Mouse (Mus musculus) heart, postnatal 10 days (tissue): Measurements from ENCODE around the gene Slc43a2. TPM values are rescaled to one million over a fixed set of nuclear protein-coding genes. Genes with fewer than 3 reads are reported as not detected.
"Not testable (repeated sequence)": the region's sequence is repeated elsewhere in the genome, so short reads cannot be mapped to it uniquely, and the experiment has no call there.

Source experiments
- DNase-seq, 2 experiments: peaks; one replicate each; pipeline ENCODE4 v3.0.0; 2021
- intact Hi-C: fragments of 180-260 bp; cut with DNase I; formaldehyde crosslinking; loops from one replicate; pipeline ENCODE4 v1.15.1; 2025
- total RNA-seq, 2 experiments: library from RNA; stranded (reverse); gene quantifications; 2 replicates each; pipeline ENCODE4 v1.2.3; 2021

The Slc43a2 gene
- total RNA-seq, 2 experiments from 2014 or later = 14.2 to 17.3 TPM

DNA sequence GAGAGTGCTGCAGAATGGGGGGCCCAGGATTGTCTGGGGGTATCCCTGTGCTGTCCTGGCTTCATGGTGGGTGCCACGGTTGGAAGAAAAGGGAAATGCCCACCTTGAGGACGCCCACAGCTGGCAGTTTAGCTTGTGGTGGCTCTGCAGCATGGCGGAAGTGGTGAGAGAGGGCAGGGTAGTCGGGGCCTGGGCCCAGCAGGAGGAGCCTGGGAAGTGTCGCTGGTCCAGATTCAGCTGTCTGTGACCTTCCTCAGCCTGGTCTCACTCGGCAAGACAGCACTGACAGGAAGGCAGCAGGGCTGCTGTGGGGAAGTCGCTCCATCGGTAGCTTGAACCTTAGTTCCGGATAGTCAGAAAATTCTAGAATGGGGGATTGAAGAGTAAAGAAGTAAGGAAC lies 62.9 kb downstream of the Slc43a2 start:
- DNase-seq = no peak

DNA sequence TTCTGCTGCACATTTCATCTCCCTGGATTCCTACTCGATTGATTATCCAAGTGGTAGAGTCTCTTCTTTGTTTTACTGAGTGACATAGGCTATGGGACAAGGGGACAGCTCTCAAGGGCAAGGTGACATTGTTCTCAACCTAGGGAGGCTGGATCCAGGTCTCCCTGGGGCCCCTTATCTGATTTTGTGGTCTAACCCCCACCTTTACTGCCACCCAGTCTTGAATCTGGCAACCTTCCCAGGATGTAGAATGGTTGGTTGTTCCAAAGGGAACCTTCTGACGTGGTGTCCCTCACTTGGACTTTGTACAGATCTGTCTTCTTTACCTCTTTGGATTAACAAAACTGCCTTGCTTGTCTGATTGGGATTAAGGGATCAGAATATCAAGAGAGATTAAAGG lies 63.9 kb downstream of the Slc43a2 start:
- intact Hi-C loops = no loop called here
- no peak for DNase-seq

More for the DNA sequence above, 62.9 kb downstream of the Slc43a2 start:
- intact Hi-C loops = no loop called here

DNA sequence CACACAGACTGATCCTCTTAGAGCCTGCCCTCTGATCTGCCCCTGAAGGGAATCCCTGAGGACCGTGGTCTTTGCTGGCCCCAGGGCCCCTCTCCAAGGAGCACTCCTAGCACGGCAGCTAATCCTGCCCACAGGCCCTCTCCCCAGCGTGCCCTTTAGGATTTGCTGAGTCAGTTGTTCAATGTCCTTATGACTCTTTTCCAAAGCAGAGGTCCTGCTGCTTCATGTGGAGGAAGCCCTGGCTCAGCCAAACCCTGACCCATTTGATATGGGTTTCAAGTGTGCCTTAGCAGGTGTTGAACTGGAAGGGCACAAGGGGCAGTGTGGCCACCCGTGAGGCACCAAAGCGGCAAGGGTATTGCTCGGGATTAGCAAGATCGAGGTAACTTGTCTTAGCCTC lies 64.3 kb downstream of the Slc43a2 start:
- DNase-seq = no peak

DNA sequence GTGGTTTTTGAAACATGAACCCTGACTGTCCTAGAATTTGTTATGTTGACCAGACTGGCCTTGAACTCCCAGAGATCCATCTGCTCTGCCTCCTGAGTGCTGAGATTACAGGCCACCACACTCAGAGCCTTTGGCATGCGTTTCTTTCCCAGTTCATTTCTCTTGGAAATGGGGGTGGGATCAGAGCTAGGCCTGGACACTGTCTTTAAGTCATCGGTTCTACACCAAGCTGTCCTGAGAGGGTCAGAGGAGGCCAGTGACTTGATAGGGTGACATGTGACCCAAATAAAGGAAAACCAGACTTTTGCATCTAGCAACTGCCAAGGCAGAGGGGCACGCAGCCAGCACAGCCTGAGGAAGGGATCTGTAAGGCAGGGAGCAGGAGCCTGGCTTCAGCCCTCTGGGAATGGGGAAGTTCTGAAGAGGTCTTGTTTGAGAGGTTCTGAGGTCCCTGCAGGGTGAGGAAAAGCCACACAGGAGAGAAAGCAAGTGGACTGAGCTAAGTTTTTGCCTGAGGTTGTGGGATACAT lies 65.3 kb downstream of the Slc43a2 start:
- intact Hi-C loops = no loop called here
- peak; percentile 75 to 76 for DNase-seq

More for the DNA sequence above, 64.3 kb downstream of the Slc43a2 start:
- intact Hi-C loops = no loop called here

DNA sequence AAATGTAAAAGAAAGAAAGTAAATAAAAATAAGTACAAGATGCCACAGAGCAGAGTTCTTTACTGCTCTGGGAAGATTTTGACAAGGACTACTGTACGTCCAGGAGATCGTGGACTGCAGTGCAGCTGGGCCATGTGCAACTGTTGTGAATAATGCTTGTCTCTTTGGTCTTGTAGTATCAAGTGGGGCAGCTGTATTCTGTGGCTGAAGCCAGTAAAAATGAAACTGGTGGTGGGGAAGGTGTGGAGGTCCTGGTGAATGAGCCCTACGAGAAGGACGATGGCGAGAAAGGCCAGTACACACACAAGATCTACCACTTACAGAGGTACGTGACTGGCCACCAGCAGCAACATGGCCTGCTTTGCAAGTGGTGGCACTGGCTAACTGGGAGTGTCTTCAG lies 66.5 kb downstream of the Slc43a2 start:
- intact Hi-C loops = no loop called here
- DNase-seq = no peak

DNA sequence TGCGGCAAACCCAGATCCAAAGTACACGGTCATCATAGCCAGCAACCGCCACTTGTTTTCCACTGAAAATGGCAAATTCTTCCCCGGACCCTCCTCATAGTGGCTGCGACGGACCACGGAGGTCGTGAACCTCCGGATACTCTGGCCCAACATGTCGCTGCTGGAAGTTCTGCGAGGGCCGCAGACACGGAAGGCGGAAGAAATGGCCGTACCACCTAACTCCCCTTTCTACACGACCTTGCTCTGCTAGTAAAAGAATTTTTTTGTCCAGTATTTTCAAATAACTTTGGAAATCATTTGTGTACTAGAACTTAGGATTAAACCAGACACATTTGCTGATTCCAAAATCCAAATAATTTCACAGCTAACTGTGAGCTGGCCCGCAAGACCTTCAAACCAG lies 68.3 kb downstream of the Slc43a2 start:
- intact Hi-C loops, DNase-seq: not testable (repeated sequence)

DNA sequence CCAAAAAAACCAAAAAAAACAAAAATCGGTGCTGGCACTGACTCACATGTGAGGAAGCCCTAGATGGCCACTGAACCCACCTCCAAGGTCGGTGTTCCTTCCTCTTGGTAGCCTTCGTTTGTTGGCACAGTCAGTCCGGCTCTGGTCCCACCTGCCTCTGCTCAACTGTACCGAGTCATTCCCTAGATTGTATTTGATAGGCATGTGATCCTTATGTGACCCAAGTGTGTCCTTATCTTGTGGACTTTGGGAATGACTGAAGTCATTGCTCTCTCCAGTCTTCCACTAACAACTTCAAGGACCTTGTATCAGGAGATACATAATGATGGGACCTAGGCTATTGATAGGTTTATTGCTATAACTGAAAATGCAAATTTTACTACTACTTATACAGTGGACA lies 73.3 kb downstream of the Slc43a2 start:
- no peak for DNase-seq
- intact Hi-C loops = no loop called here

DNA sequence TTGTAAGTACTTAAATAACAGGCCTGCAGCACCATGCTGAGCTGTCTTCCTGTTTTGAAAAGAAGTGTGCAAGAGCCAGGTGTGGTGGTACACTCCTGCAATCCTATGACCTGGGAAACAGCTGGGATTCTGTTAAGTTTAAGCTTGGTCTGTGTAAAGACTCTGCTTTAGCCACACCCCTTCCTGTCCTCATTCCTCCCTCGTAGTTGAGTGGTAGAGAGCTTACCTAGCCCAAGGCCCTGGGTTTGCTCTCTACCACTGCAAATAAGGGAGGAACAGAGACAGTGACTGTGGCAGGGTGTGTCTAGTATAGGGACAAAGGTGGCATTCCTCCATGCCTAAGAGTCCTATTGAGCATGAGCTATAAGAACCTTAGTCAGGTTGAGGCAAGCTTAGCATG lies 73.8 kb downstream of the Slc43a2 start:
- no peak for DNase-seq
- intact Hi-C loops = no loop called here

DNA sequence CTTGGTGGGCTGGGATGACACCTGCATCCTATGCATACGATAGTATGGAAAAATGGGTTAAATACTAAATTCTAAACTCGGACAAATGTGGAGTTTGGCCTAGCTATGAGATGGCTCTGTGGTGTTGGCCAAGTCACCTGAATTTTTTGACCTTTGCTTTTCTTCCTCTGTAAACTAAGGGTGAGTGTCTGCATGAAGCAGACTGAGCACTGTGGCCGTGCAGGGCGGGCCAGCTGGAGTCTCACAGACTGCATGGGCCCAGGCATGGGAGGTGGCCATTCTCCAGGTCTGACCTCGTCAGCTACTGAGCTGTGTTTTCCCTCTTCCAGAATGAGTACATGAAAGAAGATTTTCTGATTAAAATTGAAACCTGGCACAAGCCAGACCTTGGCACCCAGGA lies 77.3 kb downstream of the Slc43a2 start:
- DNase-seq = no peak
- intact Hi-C loops = no loop called here

DNA sequence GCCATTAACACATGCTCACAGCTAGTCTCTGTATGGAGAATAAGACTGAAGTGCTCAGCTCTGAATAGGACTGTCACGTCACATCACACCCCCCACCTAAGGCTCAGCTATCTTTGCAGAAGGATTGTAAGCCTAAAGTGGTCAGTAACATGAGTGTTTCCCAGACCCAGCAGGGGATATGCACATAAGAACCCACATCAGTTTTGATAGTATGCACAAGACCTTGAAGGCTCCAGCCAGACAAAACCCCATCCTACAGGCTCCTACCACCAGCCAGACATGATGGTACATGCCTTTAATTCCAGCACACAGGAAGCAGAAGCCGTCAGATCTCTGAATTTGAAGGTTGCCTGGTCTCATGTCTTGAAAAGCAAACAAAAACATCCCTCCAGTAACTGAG lies 78.5 kb downstream of the Slc43a2 start:
- DNase-seq = no peak
- intact Hi-C loops = no loop called here

DNA sequence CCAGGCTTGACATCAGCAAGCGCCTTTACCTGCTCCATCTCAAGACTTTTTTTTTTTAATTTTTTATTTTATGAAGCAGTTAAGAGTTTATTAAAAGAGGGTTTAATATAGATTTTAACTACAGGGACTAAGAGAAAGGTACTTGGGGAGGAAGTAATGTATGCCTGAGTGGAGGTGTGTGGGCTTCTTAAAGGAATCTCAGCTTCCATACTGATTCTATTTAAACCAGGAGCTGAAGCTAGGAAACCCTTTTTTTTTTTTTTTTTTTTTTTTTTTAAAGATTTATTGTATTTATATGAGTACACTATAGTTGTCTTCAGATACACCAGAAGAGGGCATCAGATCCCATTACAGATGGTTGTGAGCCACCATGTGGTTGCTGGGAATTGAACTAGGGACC lies 83.3 kb downstream of the Slc43a2 start:
- DNase-seq = no peak
- intact Hi-C loops = no loop called here

DNA sequence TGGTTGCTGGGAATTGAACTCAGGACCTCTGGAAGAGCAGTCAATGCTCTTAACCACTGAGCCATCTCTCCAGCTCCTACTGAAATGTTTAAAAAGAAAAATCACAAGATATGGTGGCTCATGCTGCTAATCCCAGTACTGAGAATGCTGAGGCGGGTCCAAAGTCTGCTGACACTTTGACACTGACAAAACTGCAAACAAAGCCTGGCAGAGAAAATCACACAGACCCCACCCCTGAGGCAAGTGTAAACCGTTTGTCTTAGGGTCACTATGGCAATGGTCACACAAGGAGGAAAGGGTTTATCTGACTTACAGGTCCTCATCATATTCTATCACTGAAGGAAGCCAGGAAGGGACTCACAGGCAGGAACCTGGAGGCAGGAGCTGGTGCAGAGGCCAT lies 84.1 kb downstream of the Slc43a2 start:
- intact Hi-C loops = no loop called here
- DNase-seq = no peak

DNA sequence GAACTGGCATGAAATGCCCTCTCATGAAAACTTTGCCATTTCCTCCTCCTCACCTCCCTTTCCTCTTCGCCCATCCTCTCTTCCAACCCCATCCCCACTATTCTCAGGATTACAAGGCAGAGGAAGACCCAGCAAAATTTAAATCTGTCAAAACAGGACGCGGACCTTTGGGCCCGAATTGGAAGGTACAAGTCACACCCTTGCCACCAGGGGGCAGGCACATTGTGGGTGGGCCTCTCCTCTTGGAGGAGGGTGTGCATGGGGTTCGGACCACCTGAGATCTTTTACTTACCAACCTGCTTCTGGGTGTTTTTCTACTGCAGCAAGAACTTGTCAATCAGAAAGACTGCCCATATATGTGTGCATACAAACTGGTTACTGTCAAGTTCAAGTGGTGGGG lies 87.6 kb downstream of the Slc43a2 start:
- intact Hi-C loops = no loop called here
- DNase-seq = peak in 1 of 2 experiments; percentile 54

DNA sequence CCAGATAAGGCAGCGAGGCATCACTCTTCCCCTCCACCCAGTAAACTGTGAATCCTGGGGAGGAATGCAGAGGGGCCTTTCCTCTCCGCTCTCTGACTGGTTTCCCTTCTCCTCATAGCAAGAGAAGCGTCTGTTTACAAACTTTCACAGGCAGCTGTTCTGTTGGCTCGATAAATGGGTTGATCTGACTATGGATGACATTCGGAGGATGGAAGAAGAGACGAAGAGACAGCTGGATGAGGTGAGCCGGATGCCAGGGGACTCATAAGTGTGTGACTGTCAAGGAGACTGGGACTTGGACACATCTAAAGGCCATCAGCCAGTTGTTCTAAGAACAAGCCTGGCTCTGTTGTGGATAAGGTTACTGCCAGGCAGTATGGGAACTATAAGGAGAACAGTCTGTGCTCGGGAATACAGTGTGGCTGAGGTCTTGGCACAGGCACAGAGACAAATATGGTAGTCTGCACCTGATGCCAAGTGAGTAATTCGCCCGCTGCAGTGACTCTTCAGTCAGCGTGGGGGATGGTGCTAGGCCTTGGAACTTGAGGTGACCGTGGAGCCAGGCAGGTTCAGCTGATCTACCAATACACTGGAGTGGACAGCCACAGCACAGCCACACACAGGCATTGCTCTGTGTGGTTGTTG lies 88.8 kb downstream of the Slc43a2 start:
- DNase-seq = peak; percentile 75 to 87
- intact Hi-C loops = no loop called here

DNA sequence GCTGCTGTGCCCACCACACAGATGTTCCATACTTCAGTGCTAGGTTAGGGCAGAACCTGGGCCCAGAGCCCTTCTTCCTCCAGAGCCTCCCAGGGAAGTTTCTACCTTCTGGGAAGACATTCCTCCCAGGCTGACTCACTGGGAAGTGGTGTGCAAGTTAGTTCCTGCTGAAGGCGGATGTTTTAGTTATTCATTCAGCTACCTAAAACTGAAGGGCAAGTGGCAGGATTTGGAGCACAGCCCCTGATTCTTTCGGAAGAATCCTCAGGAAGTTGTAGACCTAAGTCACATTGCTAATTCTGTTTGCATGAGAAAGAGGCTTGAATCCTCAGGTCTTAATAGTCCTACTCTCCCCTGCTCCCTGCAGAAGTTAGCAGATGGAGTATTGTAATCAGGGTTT lies 89.9 kb downstream of the Slc43a2 start:
- DNase-seq = no peak
- intact Hi-C loops = no loop called here

DNA sequence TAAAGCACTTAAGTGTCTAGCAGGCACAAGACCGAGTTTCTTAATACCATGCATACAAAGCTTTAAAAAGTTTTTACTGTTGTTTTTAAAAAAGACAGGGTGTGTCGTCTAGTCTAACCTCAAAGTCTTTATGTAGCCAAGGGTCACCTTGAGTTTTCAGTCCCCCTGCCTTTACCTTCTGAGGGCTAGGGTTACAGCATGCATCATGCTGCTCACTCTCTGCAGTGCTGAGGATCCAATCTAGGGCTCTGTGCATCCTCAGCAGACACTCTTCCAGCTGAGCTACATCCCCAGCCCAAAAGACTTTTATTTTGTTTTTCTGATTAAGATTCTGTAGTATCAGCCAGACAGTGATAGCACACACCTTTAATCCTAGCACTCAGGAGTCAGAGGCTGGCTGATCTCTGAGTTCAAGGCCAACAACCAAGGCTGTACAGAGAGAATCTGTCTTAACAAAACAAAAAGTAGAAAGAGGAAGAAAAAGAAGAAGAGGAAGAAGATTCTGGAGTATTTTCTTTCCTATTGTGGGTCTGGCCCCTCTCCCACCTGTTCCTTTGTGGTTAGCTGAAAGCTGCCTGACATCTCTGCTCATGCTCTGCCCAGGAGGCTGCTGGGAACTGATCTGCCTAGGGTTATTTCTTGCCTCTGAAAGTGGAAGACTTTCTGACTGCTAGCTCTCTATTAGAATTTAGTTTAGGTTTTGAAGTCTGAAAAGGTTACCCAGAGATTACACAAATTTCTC lies 91.3 kb downstream of the Slc43a2 start:
- intact Hi-C loops = no loop called here
- DNase-seq = no peak

DNA sequence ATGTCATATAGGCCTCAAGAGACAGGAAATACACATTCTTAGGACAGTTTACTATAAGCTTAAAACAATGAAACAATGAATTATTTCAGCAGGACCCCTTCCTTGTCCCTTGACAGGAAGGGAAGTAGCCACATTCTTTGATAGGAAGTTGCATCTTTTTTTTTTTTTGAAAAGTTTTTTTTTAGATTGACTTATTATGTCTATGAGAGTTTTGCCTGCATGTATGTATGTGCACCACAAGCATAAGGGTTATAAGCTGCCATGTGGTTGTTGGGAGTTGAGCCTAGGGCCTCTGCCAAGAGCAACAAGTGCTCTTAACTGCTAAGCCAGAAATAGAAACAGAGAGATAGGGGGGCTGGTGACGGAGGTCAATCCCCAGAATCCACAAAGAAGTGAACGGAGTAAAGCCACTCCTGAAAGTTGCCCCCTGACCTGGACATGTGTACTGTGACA lies 92.6 kb downstream of the Slc43a2 start:
- DNase-seq = peak; percentile 69 to 77
- intact Hi-C loops = no loop called here

DNA sequence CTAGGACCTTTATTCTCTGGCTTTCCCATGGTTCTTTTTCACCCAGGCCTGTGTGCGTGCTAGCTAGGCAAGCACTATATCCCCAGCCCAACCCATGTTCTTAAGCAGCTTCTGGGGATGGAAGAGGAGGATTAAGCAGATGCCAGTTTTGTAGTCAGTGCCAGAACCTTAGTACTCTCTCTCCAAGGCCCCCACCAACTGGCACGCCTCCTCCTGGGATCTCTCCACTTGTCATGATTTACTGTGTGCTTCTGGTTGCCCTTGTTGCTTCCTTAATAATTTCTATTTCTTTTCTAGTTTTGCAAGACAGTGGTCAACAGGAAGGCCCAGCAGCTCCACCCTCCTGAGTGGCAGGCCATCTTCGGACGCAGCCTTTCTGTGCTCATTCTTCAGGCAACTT lies 94.3 kb downstream of the Slc43a2 start:
- intact Hi-C loops = no loop called here
- no peak for DNase-seq
